Mouse (Mus musculus): Measurements from ENCODE around the gene Speer4a.
"Not testable (repeated sequence)": the region's sequence is repeated elsewhere in the genome, so short reads cannot be mapped to it uniquely, and the experiment has no call there.

The Speer4a gene

GRCm38 (mm10) chr5:26039458-26039857 is at the start of gene Speer4a:
Speer4a (minus strand) TSS chr5:26039558.
- DNase-seq (ENCODE audit: extremely low spot score): not testable (repeated sequence)

GRCm38 (mm10) chr5:26079023-26079422 is 39.7 kb upstream of the Speer4a start:
- DNase-seq (ENCODE audit: extremely low spot score): peak; percentile 8

GRCm38 (mm10) chr5:26070716-26071115 is 31.4 kb upstream of the Speer4a start:
- DNase-seq (ENCODE audit: extremely low spot score): no peak

- DNase-seq (ENCODE audit: extremely low spot score): not testable (repeated sequence)
These were observed 19.1 kb upstream of the Speer4a start, which contains the start of gene Gm7347 for GRCm38 (mm10) chr5:26058481-26058880. Gm7347 (minus strand) TSS chr5:26058581.

GRCm38 (mm10) chr5:26022816-26023215 is 16.5 kb downstream of the Speer4a start, which contains the start of gene Gm5862:
Gm5862 (minus strand) TSS chr5:26022916.
- DNase-seq (ENCODE audit: extremely low spot score): not testable (repeated sequence)

DNA sequence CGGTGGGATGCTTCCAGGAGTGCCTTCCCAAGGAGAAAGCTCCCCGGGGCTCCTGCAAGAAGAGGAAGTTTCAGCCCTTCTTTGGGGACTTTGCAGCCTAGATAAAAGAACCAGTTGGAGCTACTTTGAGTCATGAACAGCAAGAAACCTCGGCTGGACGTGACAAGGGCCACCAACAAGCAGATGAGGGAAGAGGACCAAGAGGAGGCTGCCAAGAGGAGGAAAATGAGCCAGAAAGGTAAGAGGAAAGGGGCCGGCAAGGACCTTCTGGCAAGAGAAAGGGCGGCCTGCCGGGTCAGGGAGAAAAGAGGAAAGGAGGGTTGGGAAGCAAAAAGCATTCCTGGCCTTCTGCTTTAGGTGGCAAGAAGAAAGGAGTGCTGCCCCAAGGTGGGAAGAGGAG is 31.7 kb downstream of the Speer4a start:
- not testable (repeated sequence) for DNase-seq (ENCODE audit: extremely low spot score)

DNA sequence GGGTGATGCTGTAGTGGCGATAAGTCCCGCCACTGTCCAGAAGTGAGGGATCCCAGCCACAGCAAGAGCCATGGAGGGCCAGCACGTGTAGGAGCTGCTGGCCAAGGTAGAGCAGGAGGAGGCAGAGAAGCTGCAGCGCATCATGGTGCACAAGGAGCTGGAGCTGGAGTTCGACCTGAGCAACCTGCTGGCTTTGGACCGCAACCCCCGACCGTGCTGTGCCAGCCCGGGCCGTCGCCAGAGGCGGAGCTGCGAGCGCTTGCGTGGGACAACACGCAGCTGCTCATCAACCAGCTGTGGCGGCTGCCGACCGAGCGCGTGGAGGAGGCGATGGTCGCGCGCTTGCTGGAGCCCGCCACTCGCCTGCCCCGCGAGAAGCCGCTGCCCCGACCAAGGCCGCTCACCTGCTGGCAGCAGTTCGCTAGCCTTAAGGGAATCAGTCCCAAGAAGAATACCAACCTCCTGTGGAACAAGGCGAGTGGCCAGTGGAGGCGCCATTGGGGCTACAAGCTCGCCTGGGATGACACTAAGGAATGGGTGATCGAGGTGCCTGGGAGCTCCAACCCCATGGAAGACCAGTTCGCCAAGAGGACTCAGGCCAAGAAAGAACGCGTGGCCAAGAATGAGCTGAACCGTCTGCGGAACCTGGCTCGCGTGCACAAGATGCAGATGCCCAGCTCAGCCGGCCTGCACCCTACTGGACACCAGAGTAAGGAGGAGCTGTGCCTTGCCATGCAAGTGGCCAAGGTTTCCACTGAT is 32.2 kb downstream of the Speer4a start:
- DNase-seq (ENCODE audit: extremely low spot score): peak; percentile 74

DNA sequence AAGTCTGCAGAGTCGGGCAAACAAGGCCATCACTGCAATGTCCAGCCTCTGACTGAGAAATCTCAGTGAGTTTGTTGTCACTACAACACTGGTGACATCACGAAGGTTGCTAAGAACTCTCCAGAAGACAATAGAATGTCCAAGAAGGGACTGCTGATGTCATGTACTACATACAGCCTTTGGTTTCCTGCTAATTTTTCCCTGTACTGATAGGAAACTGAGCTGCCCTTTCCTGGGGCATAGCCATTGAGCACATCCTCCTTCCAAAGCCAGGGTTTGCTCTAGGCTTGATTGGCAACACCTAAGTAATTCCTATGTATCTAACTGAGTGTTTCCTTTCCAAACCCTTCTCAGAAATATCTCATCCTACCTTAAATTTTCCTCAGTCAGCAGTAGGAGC is 34.7 kb downstream of the Speer4a start, which contains the start of gene Gm1979:
Gene Gm1979, minus strand, starts transcription at position 101 of the 400 bp plus-strand sequence.
- DNase-seq (ENCODE audit: extremely low spot score): not testable (repeated sequence)

- DNase-seq (ENCODE audit: extremely low spot score): not testable (repeated sequence)
These were observed 50.8 kb downstream of the Speer4a start, which contains the start of gene Gm21698 for GRCm38 (mm10) chr5:25988550-25988949. Gm21698 (minus strand) TSS chr5:25988650.

Data from embryo, embryonic 9.5 days (tissue).